Mouse (Mus musculus) urinary bladder, postnatal 36 days (tissue): ENCODE data around the gene Olfr282.
"Not testable (repeated sequence)": the region's sequence is repeated elsewhere in the genome, so short reads cannot be mapped to it uniquely, and the experiment has no call there.

ENCODE experiments used
- DNase-seq, 2 experiments: peaks; one replicate each; pipeline ENCODE4 v3.0.0; 2022; ENCODE audit warnings: low spot score in 2 of 2, mixed read lengths in 1 of 2

The Olfr282 gene

GRCm38 (mm10) chr15:98430925-98431324, at the start of gene Olfr282:
Olfr282 (plus strand) TSS chr15:98431225.
- DNase-seq: not testable (repeated sequence)

GRCm38 (mm10) chr15:98387621-98388020, 43.4 kb upstream of the Olfr282 start:
- DNase-seq: no peak

GRCm38 (mm10) chr15:98389796-98390195, 41.2 kb upstream of the Olfr282 start:
- peak; percentile 70 to 82 for DNase-seq

GRCm38 (mm10) chr15:98391081-98391902, 39.7 kb upstream of the Olfr282 start:
- DNase-seq: peak in 1 of 2 experiments; percentile 18

- DNase-seq: peak in 1 of 2 experiments; percentile 24
Measured at GRCm38 (mm10) chr15:98391903-98392187, 39.2 kb upstream of the Olfr282 start.

GRCm38 (mm10) chr15:98397136-98397535, 33.9 kb upstream of the Olfr282 start:
- DNase-seq: no peak

GRCm38 (mm10) chr15:98402356-98402755, 28.7 kb upstream of the Olfr282 start:
- DNase-seq: no peak

GRCm38 (mm10) chr15:98408406-98409060, 22.5 kb upstream of the Olfr282 start:
- no peak for DNase-seq

- DNase-seq: no peak
Measured at GRCm38 (mm10) chr15:98409635-98410034, 21.4 kb upstream of the Olfr282 start.

- DNase-seq: no peak
Measured at GRCm38 (mm10) chr15:98410249-98410648, 20.8 kb upstream of the Olfr282 start.

- no peak for DNase-seq
Measured at GRCm38 (mm10) chr15:98415996-98416395, 15.0 kb upstream of the Olfr282 start.

GRCm38 (mm10) chr15:98416802-98417201, 14.2 kb upstream of the Olfr282 start:
- not testable (repeated sequence) for DNase-seq

GRCm38 (mm10) chr15:98417285-98417684, 13.7 kb upstream of the Olfr282 start:
- DNase-seq: not testable (repeated sequence)

GRCm38 (mm10) chr15:98418096-98418495, 12.9 kb upstream of the Olfr282 start:
- DNase-seq: no peak

- no peak for DNase-seq
Measured at GRCm38 (mm10) chr15:98420897-98421296, 10.1 kb upstream of the Olfr282 start.

- no peak for DNase-seq
Measured at GRCm38 (mm10) chr15:98424326-98424725, 6.7 kb upstream of the Olfr282 start.

- DNase-seq: no peak
Measured at GRCm38 (mm10) chr15:98424753-98425152, 6.3 kb upstream of the Olfr282 start.

GRCm38 (mm10) chr15:98425188-98425587, 5.8 kb upstream of the Olfr282 start:
- DNase-seq: no peak

GRCm38 (mm10) chr15:98444561-98444960, 13.5 kb downstream of the Olfr282 start:
- no peak for DNase-seq

GRCm38 (mm10) chr15:98448521-98448920, 17.5 kb downstream of the Olfr282 start:
- DNase-seq: no peak

- DNase-seq: no peak
Measured at GRCm38 (mm10) chr15:98452288-98452687, 21.3 kb downstream of the Olfr282 start, which contains the start of gene Olfr281. Olfr281 (plus strand) TSS chr15:98452588.

- DNase-seq: no peak
Measured at GRCm38 (mm10) chr15:98469596-98469995, 38.6 kb downstream of the Olfr282 start, which contains the start of gene OR5BS1P. OR5BS1P (plus strand) TSS chr15:98469896.

GRCm38 (mm10) chr15:98471539-98471938, 40.5 kb downstream of the Olfr282 start:
- DNase-seq: no peak
